Mouse (Mus musculus) E14TG2a.4 (cell line): ENCODE results near the gene Tmem121b.

ENCODE experiments used
- H3K27me3 ChIP-seq: 2 replicates; pipeline ENCODE4 v1.6.1; 2014; ENCODE audit warnings: low read length, control low read depth; ENCODE audit not compliant: insufficient read depth
- H3K36me3 ChIP-seq: 2 replicates; pipeline ENCODE4 v1.6.1; 2014; ENCODE audit warnings: low read length, control low read depth; ENCODE audit not compliant: insufficient read depth
- H3K4me1 ChIP-seq: replicated peaks from 2 replicates; pipeline ENCODE4 v1.6.1; 2014; ENCODE audit warnings: low read depth, low read length, control low read depth
- H3K4me3 ChIP-seq: replicated peaks from 2 replicates; pipeline ENCODE4 v1.5.1; 2014; ENCODE audit warnings: mild to moderate bottlenecking, low read length
- H3K9me3 ChIP-seq: 2 replicates; pipeline ENCODE4 v1.6.1; 2014; ENCODE audit warnings: low read length, control low read depth
- CTCF ChIP-seq: conservative IDR thresholded peaks from 2 replicates; pipeline ENCODE4 v1.5.1; 2014; ENCODE audit warnings: low read length
- NANOG ChIP-seq: IDR thresholded peaks from 2 replicates; pipeline ENCODE4 v1.6.1; 2014; ENCODE audit warnings: borderline replicate concordance, low read length, mixed read lengths
- POU5F1 ChIP-seq: IDR thresholded peaks from 2 replicates; pipeline ENCODE4 v1.6.1; 2014; ENCODE audit warnings: low read length, borderline replicate concordance

The Tmem121b gene

GRCm38 (mm10) chr6:120473427-120473826 lies 20.2 kb downstream of the Tmem121b start:
- H3K4me3 ChIP-seq = 0 out of 2 replicates have a peak overlapping the region, but pooled peaks have one; percentile 4

GRCm38 (mm10) chr6:120472455-120473140 lies 21.0 kb downstream of the Tmem121b start:
- Histone ChIP-seq H3K27me3 (peaks cover 3% of the 10 kb centered on the region; the same call in 1 of the 2 replicates), H3K9me3 (no peaks in the 10 kb centered on the region), H3K36me3 (0 out of 2 replicates have a peak, but pooled peaks cover 3% of the 10 kb centered on the region), H3K4me1 (peaks cover 30% of the 10 kb centered on the region), H3K4me3 (no peak overlapping the region)
- TF ChIP-seq CTCF (no peak), POU5F1 (no peak), NANOG (no peak)

More at GRCm38 (mm10) chr6:120473427-120473826, 20.2 kb downstream of the Tmem121b start:
- peaks cover 30% of the 10 kb centered on the region for H3K4me1 ChIP-seq
- TF ChIP-seq POU5F1 (no peak), CTCF (no peak), NANOG (no peak)
- peaks cover 3% of the 10 kb centered on the region; the same call in 1 of the 2 replicates for H3K27me3 ChIP-seq
- peaks cover 9% of the 10 kb centered on the region for H3K36me3 ChIP-seq
- no peaks in the 10 kb centered on the region for H3K9me3 ChIP-seq

DNA sequence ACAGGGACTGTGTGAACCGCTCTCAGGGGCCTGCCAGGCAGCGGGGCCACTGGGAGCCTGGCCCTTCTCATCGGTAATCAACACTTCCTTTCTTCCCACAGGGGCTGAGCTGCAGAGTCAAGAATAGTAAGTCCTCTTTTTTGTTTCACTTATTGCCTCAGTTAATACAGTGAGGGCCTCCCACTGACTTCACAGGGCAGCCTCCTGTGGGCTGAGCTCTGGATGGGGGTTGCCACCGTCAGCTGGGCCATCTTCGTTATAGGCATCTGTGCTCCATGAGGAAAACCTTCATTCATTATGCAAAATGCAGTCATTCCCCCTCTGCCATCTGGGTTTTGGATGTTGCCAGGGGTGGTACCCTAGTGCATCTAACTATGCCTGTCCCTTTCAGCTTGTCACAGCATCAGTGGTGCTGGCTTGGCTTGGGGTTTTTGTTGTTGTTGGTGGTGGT lies 21.6 kb downstream of the Tmem121b start:
- Histone ChIP-seq H3K4me3 (no peak overlapping the region), H3K9me3 (no peaks in the 10 kb centered on the region), H3K36me3 (0 out of 2 replicates have a peak, but pooled peaks cover 3% of the 10 kb centered on the region), H3K27me3 (no peaks in the 10 kb centered on the region; the same call in 1 of the 2 replicates), H3K4me1 (peaks cover 30% of the 10 kb centered on the region)
- TF ChIP-seq CTCF (no peak), POU5F1 (no peak), NANOG (no peak)

DNA sequence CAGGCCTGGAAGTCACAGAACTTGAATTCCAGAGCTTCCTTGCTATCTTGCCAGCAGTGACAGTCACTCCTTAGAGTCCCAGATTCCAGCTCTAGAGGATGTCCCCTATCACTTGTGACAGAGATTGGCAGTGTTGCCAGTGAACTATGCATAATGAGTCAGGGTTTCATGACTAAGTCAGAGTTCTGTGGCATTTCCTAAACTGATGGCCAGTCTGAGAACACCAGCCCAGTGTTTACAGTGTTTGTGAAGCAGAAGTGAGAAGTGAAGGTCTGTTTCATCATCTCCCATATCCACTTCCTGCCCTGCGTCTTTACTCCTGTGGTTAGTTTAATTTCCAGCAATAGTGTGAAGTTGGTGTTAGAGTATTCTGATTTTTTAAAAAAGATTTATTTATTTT lies 22.9 kb downstream of the Tmem121b start:
- Histone ChIP-seq H3K27me3 (no peaks in the 10 kb centered on the region; the same call in 1 of the 2 replicates), H3K9me3 (no peaks in the 10 kb centered on the region), H3K36me3 (0 out of 2 replicates have a peak, but pooled peaks cover 3% of the 10 kb centered on the region), H3K4me1 (peaks cover 30% of the 10 kb centered on the region), H3K4me3 (no peak overlapping the region)
- TF ChIP-seq POU5F1 = no peak

DNA sequence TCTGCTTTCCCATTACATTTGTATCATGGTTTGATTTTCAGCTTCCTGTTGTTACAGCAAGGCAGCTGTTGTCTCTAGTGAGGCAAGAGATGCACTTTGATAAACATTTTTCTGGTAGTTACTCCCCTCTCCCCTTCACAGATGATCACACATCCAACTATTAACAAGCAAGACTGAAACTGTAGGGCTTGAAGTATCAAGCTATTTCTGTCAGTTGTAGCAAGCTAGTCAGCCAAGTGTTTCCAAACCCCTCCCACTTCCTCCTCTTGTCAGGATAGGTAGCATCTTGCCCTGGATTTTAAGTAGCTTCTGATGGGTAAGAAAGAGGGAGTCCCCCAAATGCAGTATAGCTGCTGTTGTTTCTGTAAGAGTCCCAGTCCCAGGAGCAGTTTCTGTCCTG lies 23.8 kb downstream of the Tmem121b start:
- TF ChIP-seq POU5F1 (no peak), NANOG (no peak), CTCF (no peak)
- Histone ChIP-seq H3K36me3 (no peaks in the 10 kb centered on the region), H3K4me3 (no peak overlapping the region), H3K4me1 (peaks cover 30% of the 10 kb centered on the region), H3K27me3 (peaks cover 7% of the 10 kb centered on the region), H3K9me3 (no peaks in the 10 kb centered on the region)

DNA sequence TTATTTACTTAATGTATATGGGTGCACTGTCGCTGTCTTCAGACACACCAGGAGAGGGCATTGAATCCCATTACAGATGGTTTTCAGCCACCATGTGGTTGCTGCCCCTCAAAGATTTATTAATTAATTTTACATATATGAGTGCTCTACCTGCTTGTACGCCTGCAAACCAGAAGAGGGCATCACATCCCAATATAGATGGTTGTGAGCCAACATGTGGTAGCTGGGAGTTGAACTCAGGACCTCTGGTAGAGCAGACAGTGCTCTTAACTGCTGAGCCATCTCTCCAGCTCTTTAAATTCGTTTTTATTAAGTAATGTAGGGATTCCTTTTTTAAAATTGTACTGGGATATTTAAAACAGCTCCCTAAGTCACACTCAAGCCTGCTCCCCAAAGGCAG lies 24.3 kb downstream of the Tmem121b start:
- TF ChIP-seq POU5F1 (no peak), NANOG (no peak), CTCF (no peak; the same call in 1 of the 2 replicates)
- no peaks in the 10 kb centered on the region for H3K9me3 ChIP-seq
- H3K4me3 ChIP-seq = no peak overlapping the region
- no peaks in the 10 kb centered on the region for H3K36me3 ChIP-seq
- peaks cover 12% of the 10 kb centered on the region for H3K27me3 ChIP-seq
- H3K4me1 ChIP-seq = peaks cover 33% of the 10 kb centered on the region

DNA sequence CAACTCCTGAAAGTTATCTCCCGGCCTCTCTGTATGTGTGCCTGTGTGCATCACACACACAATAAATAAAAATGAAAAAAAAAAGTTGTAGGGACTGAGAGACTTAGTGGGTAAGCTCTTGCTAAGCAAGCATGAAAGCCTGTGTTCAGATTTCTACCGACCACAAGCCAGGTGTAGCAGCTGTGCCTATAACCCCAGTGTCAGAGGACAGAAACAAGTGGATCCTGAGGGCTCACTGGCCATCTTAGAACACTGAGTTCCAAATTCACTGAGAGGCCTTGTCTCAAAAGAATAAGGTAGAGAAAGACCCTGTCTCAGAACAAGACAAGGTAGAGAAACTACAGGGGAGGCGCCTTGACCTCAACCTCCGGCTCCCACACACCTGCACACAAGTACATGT lies 25.3 kb downstream of the Tmem121b start:
- no peaks in the 10 kb centered on the region for H3K9me3 ChIP-seq
- no peak for TF ChIP-seq NANOG
- no peak for TF ChIP-seq CTCF
- TF ChIP-seq POU5F1 = no peak
- peaks cover 22% of the 10 kb centered on the region for H3K27me3 ChIP-seq
- peaks cover 30% of the 10 kb centered on the region for H3K4me1 ChIP-seq
- H3K4me3 ChIP-seq = no peak overlapping the region
- no peaks in the 10 kb centered on the region for H3K36me3 ChIP-seq

DNA sequence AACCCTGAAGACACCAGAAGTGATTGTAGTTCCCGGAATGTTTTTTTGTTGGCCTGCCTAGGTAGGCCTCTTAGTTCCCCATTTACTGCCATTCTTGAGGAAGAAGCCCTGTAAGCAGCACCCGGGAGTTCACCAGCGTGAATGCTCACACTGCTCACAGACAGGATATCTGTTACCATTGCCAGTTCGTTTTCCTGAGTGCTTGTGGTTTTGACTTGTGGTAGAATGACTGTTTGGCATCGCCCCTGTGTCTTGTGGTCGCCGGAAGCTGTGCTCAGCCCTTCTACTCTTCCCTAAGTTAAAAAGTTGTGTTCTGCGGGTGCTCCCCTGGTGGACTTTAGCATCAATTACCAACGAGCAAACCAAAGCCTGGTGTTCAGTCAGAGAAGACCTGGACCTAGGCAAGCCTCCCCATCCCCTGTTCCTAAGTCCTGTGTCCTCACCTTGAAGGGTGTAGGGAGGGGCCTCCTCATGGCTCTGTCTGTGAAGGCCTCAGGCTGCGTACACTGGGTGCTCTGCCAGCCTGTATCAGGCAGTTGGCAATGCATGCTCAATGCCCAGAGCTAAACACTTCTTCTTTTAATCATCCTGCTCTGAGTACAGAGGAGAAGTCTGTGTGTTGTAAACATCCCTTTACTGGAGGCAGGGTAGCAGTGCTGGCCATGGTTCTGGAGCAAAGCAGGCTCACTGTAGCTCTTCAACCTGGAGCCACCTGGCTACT lies 26.8 kb downstream of the Tmem121b start:
- H3K36me3 ChIP-seq = no peaks in the 10 kb centered on the region
- TF ChIP-seq CTCF (no peak), NANOG (no peak), POU5F1 (no peak)

More for the DNA sequence above, 26.8 kb downstream of the Tmem121b start:
- H3K4me3 ChIP-seq = no peak overlapping the region
- H3K9me3 ChIP-seq = peaks cover 11% of the 10 kb centered on the region; the same call in 1 of the 2 replicates
- peaks cover 16% of the 10 kb centered on the region for H3K4me1 ChIP-seq
- peaks cover 24% of the 10 kb centered on the region for H3K27me3 ChIP-seq
